Mouse (Mus musculus): ENCODE data around the gene Plxnb3. TPM values are rescaled to one million over a fixed set of nuclear protein-coding genes. Genes with fewer than 3 reads are reported as not detected.

The Plxnb3 gene
- polyA plus RNA-seq, 1 experiment from 2014 or later, result 0.30 TPM

DNA sequence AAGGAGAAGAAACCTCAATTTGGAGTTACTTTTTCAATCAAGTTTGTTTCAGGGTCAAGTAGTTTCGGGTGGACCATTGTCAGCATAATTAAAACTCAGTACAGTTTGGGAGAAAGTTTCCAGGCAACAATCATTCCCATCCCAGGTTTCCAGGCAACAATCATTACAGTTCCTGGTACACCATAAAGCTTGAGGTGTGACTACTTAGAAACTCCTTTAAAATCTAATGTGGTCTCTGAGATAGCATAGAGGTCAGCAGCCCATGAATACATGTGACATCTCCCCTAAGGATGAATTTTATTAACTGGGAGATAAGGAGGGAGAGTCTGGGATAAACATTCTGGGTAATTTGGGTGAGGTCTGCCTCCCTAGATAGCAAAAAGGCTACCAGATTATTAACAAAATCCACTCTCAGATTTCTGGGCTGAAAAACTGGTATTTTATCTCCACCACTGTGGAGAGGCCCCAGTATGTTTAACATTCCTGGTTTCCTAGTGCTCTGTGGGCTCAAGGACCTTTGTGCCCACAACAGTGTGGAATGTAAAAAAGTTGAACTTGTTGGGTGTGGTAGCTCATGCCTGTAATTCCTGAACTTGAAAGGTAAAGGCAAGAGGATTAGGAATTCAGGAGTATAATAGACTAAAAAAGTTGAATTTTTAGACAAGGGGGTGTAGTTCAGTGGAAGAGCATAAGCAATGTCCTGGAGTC, 12.0 kb upstream of the Plxnb3 start:
- 65% methylated on average over 1 of the region's 1 CpGs for WGBS
- ATAC-seq (ENCODE audit: low FRiP score, low TSS enrichment) (peak; percentile 49; the same call in 1 of the 2 replicates), DNase-seq (ENCODE audit: low spot score) (no peak)
- Histone ChIP-seq H3K9me3 (ENCODE audit: control insufficient read depth, low read length) (no peaks in the 10 kb centered on the region), H3K9ac (ENCODE audit: low read length) (no peak overlapping the region), H3K4me3 (ENCODE audit: low read depth, low read length) (no peak overlapping the region), H3K4me2 (replicated peaks; ENCODE audit: low read depth) (no peak overlapping the region), H3K36me3 (ENCODE audit: control insufficient read depth, insufficient read depth, low read length) (no peaks in the 10 kb centered on the region), H3K27ac (replicated peaks) (no peak overlapping the region), H3K4me1 (replicated peaks; ENCODE audit: control insufficient read depth, insufficient read depth) (no peaks in the 10 kb centered on the region), H3K27me3 (ENCODE audit: control insufficient read depth, insufficient read depth, low read length) (no peaks in the 10 kb centered on the region)
- TF ChIP-seq CTCF (IDR thresholded peaks at IDR 0.05; ENCODE audit: low read depth), result no peak
- no peak for TF ChIP-seq EP300 (optimal IDR thresholded peaks at IDR 0.05)

GRCm38 (mm10) chrX:73748977-73749376, 7.9 kb upstream of the Plxnb3 start:
- H3K4me1 ChIP-seq (replicated peaks; ENCODE audit: control insufficient read depth, insufficient read depth), result no peaks in the 10 kb centered on the region
- no peak overlapping the region for H3K27ac ChIP-seq (replicated peaks)
- no peaks in the 10 kb centered on the region for H3K9me3 ChIP-seq (ENCODE audit: control insufficient read depth, low read length)
- ATAC-seq (ENCODE audit: low FRiP score, low TSS enrichment) (no peak), DNase-seq (ENCODE audit: low spot score) (no peak)
- no peak overlapping the region for H3K4me3 ChIP-seq (ENCODE audit: low read depth, low read length)
- H3K36me3 ChIP-seq (ENCODE audit: control insufficient read depth, insufficient read depth, low read length), result no peaks in the 10 kb centered on the region
- TF ChIP-seq EP300 (optimal IDR thresholded peaks at IDR 0.05) (no peak), CTCF (IDR thresholded peaks at IDR 0.05; ENCODE audit: low read depth) (no peak; the same call in 1 of the 2 replicates)
- no peak overlapping the region for H3K4me2 ChIP-seq (replicated peaks; ENCODE audit: low read depth)
- no peaks in the 10 kb centered on the region for H3K27me3 ChIP-seq (ENCODE audit: control insufficient read depth, insufficient read depth, low read length)
- WGBS, result 90% methylated on average over 1 of the region's 1 CpGs
- H3K9ac ChIP-seq (ENCODE audit: low read length), result no peak overlapping the region

DNA sequence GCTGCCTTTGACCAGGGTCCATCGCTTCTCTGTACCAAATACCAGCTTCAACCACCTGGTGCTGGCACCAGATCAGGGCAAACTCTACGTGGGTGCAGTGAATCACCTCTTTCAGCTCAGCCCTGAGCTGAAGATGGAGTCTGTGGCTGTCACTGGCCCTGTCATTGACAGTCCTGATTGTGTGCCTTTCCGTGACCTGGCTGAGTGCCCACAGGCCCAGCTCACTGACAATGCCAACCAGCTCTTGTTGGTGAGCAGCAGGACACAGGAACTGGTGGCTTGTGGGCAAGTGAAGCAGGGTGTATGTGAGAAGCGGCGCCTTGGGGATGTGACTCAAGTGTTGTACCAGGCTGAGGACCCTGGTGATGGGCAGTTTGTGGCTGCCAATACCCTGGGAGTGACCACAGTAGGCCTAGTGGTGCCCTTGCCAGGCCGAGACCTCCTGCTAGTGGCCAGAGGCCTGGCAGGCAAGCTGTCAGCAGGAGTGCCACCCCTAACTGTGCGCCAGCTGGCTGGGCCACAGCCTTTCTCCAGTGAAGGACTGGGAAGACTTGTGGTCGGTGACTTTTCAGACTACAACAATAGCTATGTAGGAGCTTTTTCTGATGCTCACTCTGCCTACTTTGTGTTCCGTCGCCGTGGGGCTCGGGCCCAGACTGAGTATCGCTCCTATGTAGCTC, 1.9 kb downstream of the Plxnb3 start:
- no peak for TF ChIP-seq CTCF (IDR thresholded peaks at IDR 0.05; ENCODE audit: low read depth)
- no peak for TF ChIP-seq EP300 (optimal IDR thresholded peaks at IDR 0.05)
- no peaks in the 10 kb centered on the region for H3K27me3 ChIP-seq (ENCODE audit: control insufficient read depth, insufficient read depth, low read length)
- ATAC-seq (ENCODE audit: low FRiP score, low TSS enrichment) (no peak), DNase-seq (ENCODE audit: low spot score) (no peak)
- H3K4me2 ChIP-seq (replicated peaks; ENCODE audit: low read depth), result no peak overlapping the region
- H3K27ac ChIP-seq (replicated peaks), result no peak overlapping the region
- H3K9ac ChIP-seq (ENCODE audit: low read length), result no peak overlapping the region
- no peaks in the 10 kb centered on the region for H3K9me3 ChIP-seq (ENCODE audit: control insufficient read depth, low read length)
- H3K4me1 ChIP-seq (replicated peaks; ENCODE audit: control insufficient read depth, insufficient read depth), result no peaks in the 10 kb centered on the region
- H3K4me3 ChIP-seq (ENCODE audit: low read depth, low read length), result no peak overlapping the region
- WGBS, result 86% methylated on average over 13 of the region's 13 CpGs
- H3K36me3 ChIP-seq (ENCODE audit: control insufficient read depth, insufficient read depth, low read length), result no peaks in the 10 kb centered on the region

- H3K36me3 ChIP-seq (ENCODE audit: control insufficient read depth, insufficient read depth, low read length), result no peaks in the 10 kb centered on the region
- ATAC-seq (ENCODE audit: low FRiP score, low TSS enrichment) (no peak), DNase-seq (ENCODE audit: low spot score) (no peak)
- H3K27me3 ChIP-seq (ENCODE audit: control insufficient read depth, insufficient read depth, low read length), result no peaks in the 10 kb centered on the region
- H3K9ac ChIP-seq (ENCODE audit: low read length), result no peak overlapping the region
- TF ChIP-seq CTCF (IDR thresholded peaks at IDR 0.05; ENCODE audit: low read depth) (no peak), EP300 (optimal IDR thresholded peaks at IDR 0.05) (no peak)
- 44% methylated on average over 1 of the region's 1 CpGs for WGBS
- no peaks in the 10 kb centered on the region for H3K4me1 ChIP-seq (replicated peaks; ENCODE audit: control insufficient read depth, insufficient read depth)
- H3K9me3 ChIP-seq (ENCODE audit: control insufficient read depth, low read length), result no peaks in the 10 kb centered on the region
- no peak overlapping the region for H3K4me2 ChIP-seq (replicated peaks; ENCODE audit: low read depth)
- no peak overlapping the region for H3K4me3 ChIP-seq (ENCODE audit: low read depth, low read length)
- no peak overlapping the region for H3K27ac ChIP-seq (replicated peaks)
Measured at GRCm38 (mm10) chrX:73765311-73765710, 8.4 kb downstream of the Plxnb3 start.

GRCm38 (mm10) chrX:73767267-73767666, 10.4 kb downstream of the Plxnb3 start:
- peak; percentile 66 for TF ChIP-seq CTCF (IDR thresholded peaks at IDR 0.05; ENCODE audit: low read depth)
- no peak for TF ChIP-seq EP300 (optimal IDR thresholded peaks at IDR 0.05)
- no peak overlapping the region for H3K9ac ChIP-seq (ENCODE audit: low read length)
- no peak for ATAC-seq (ENCODE audit: low FRiP score, low TSS enrichment)
- no peak overlapping the region for H3K4me2 ChIP-seq (replicated peaks; ENCODE audit: low read depth)
- H3K27me3 ChIP-seq (ENCODE audit: control insufficient read depth, insufficient read depth, low read length), result no peaks in the 10 kb centered on the region
- H3K36me3 ChIP-seq (ENCODE audit: control insufficient read depth, insufficient read depth, low read length), result no peaks in the 10 kb centered on the region
- no peak overlapping the region for H3K27ac ChIP-seq (replicated peaks)
- H3K4me1 ChIP-seq (replicated peaks; ENCODE audit: control insufficient read depth, insufficient read depth), result no peaks in the 10 kb centered on the region
- no peak overlapping the region for H3K4me3 ChIP-seq (ENCODE audit: low read depth, low read length)
- no peaks in the 10 kb centered on the region for H3K9me3 ChIP-seq (ENCODE audit: control insufficient read depth, low read length)
- 65% methylated on average over 9 of the region's 9 CpGs for WGBS
- peak; percentile 27 for DNase-seq (ENCODE audit: low spot score)
